ENCODE assay signal across 26 mouse cellular contexts in genomic region chr11:94440421-94440820, GRCm38 (mm10). TPM values are rescaled to one million over a fixed set of nuclear protein-coding genes. Genes with fewer than 3 reads are reported as not detected.
A peak's percentile ranks its signal among the peaks of the same experiment; 100 is the strongest.
DNase-seq lines count a peak whose midpoint lies in the region; ATAC-seq and TF ChIP-seq lines count a peak whose summit lies in the region.
"Had no signal": no experiment of that assay in that cellular context is flagged by ENCODE, and none has a peak within 500 bp of the region (broad histone marks: within the 10 kb centered on the region; RNA-seq: fewer than 3 reads in every experiment).

No protein-coding gene starts in this region.

- no peaks in the 10 kb centered on the region for H3K9me3 ChIP-seq in forebrain, embryonic 10.5 days
- no peaks in the 10 kb centered on the region for H3K9me3 ChIP-seq in forebrain, embryonic 15.5 days
- H3K9me3 ChIP-seq in hindbrain, embryonic 13.5 days: no peaks in the 10 kb centered on the region
- H3K9me3 ChIP-seq in midbrain, embryonic 15.5 days: no peaks in the 10 kb centered on the region
- H3K9me3 ChIP-seq: embryonic facial prominence, embryonic 10.5 days; limb, embryonic 13.5 days; liver, embryonic 12.5 days; neural tube, embryonic 12.5 days had no signal

- H3K36me3 ChIP-seq in forebrain, embryonic 10.5 days (replicated peaks): peaks cover 55% of the 10 kb centered on the region
- H3K36me3 ChIP-seq in forebrain, embryonic 15.5 days: no peaks in the 10 kb centered on the region
- peaks cover 32% of the 10 kb centered on the region for H3K36me3 ChIP-seq in hindbrain, embryonic 13.5 days
- no peaks in the 10 kb centered on the region; the same call in 1 of the 2 replicates for H3K36me3 ChIP-seq in midbrain, embryonic 15.5 days (replicated peaks)
- H3K36me3 ChIP-seq: liver, embryonic 12.5 days had no signal

- peak overlapping the region; percentile 74 for H3K27ac ChIP-seq in forebrain, embryonic 10.5 days
- no peak overlapping the region for H3K27ac ChIP-seq in forebrain, embryonic 15.5 days (replicated peaks)
- H3K27ac ChIP-seq in hindbrain, embryonic 13.5 days: peak overlapping the region; percentile 79
- peak overlapping the region; percentile 55 for H3K27ac ChIP-seq in midbrain, embryonic 15.5 days
- no peak overlapping the region for H3K27ac ChIP-seq in left cerebral cortex, adult 2 months
- H3K27ac ChIP-seq: limb, embryonic 13.5 days; liver, embryonic 12.5 days; neural tube, embryonic 12.5 days had no signal

- no peak for TF ChIP-seq CTCF in left cerebral cortex, adult 2 months (IDR thresholded peaks at IDR 0.05)

- intact Hi-C loops in left cerebral cortex, adult 2 months (cut with DNase I): no loop called here

- peaks cover 6% of the 10 kb centered on the region; the same call in 1 of the 2 replicates for H3K27me3 ChIP-seq in forebrain, embryonic 10.5 days (ENCODE audit: poor library complexity, severe bottlenecking)
- H3K27me3 ChIP-seq in forebrain, embryonic 15.5 days: no peaks in the 10 kb centered on the region
- H3K27me3 ChIP-seq in hindbrain, embryonic 13.5 days: no peaks in the 10 kb centered on the region
- no peaks in the 10 kb centered on the region for H3K27me3 ChIP-seq in midbrain, embryonic 15.5 days (replicated peaks)
- H3K27me3 ChIP-seq: limb, embryonic 13.5 days; neural tube, embryonic 12.5 days had no signal

- H3K4me3 ChIP-seq in forebrain, embryonic 10.5 days: no peak overlapping the region
- no peak overlapping the region for H3K4me3 ChIP-seq in forebrain, embryonic 15.5 days
- no peak overlapping the region for H3K4me3 ChIP-seq in hindbrain, embryonic 13.5 days
- H3K4me3 ChIP-seq in midbrain, embryonic 15.5 days: no peak overlapping the region
- no peak overlapping the region for H3K4me3 ChIP-seq in left cerebral cortex, adult 2 months
- H3K4me3 ChIP-seq: embryonic facial prominence, embryonic 10.5 days; limb, embryonic 13.5 days; liver, embryonic 12.5 days; neural tube, embryonic 12.5 days had no signal

- 75% methylated on average over 6 of the region's 6 CpGs for WGBS in forebrain, embryonic 10.5 days
- WGBS in forebrain, embryonic 15.5 days: 54% methylated on average over 6 of the region's 6 CpGs
- WGBS in hindbrain, embryonic 13.5 days: 46% methylated on average over 6 of the region's 6 CpGs
- WGBS in midbrain, embryonic 15.5 days: 50% methylated on average over 6 of the region's 6 CpGs

- H3K4me2 ChIP-seq in forebrain, embryonic 15.5 days (replicated peaks): no peak overlapping the region
- no peak overlapping the region for H3K4me2 ChIP-seq in hindbrain, embryonic 13.5 days
- H3K4me2 ChIP-seq in midbrain, embryonic 15.5 days: no peak overlapping the region
- H3K4me2 ChIP-seq: heart, embryonic 11.5 days; limb, embryonic 13.5 days; liver, embryonic 12.5 days; neural tube, embryonic 12.5 days had no signal

- no peak for ATAC-seq in forebrain, embryonic 15.5 days (replicated peaks)
- peak; percentile 21; the same call in 1 of the 2 replicates for ATAC-seq in hindbrain, embryonic 13.5 days (ENCODE audit: low FRiP score)
- ATAC-seq in midbrain, embryonic 15.5 days (replicated peaks): no peak
- ATAC-seq: intestine, embryonic 16.5 days; liver, embryonic 12.5 days had no signal

- DNase-seq in forebrain, embryonic 10.5 days (ENCODE audit: extremely low spot score, low spot score): no peak
- DNase-seq in MN1 (ENCODE audit: low spot score): peak; percentile 24
- no peak for DNase-seq in left cerebral cortex, adult 2 months (ENCODE audit: extremely low spot score in 1 of 2, low spot score in 2 of 2)
- no peak for DNase-seq in kidney, postnatal 25 days
- no peak for DNase-seq in spleen, adult 18-20 months
- DNase-seq: adrenal gland, postnatal 14 days; cerebellum, adult 9-11 months; kidney, postnatal 36 days; lung, adult 18-20 months; lung, postnatal 14 days; right cerebral cortex, postnatal 14 days; thymus, postnatal 14 days had no signal

- peaks cover 78% of the 10 kb centered on the region for H3K4me1 ChIP-seq in forebrain, embryonic 10.5 days
- H3K4me1 ChIP-seq in forebrain, embryonic 15.5 days: peaks cover 23% of the 10 kb centered on the region
- peaks cover 65% of the 10 kb centered on the region for H3K4me1 ChIP-seq in hindbrain, embryonic 13.5 days (replicated peaks)
- H3K4me1 ChIP-seq in midbrain, embryonic 15.5 days: peaks cover 37% of the 10 kb centered on the region
- H3K4me1 ChIP-seq: liver, embryonic 12.5 days had no signal

- H3K9ac ChIP-seq in forebrain, embryonic 15.5 days (replicated peaks): no peak overlapping the region
- peak overlapping the region; percentile 59; the same call in 1 of the 2 replicates for H3K9ac ChIP-seq in hindbrain, embryonic 13.5 days
- H3K9ac ChIP-seq in midbrain, embryonic 15.5 days: no peak overlapping the region
- H3K9ac ChIP-seq: limb, embryonic 13.5 days; liver, embryonic 12.5 days; neural tube, embryonic 12.5 days had no signal

RNA-seq across cellular contexts. Expression of gene Cacna1g, which starts 33.6 kb away (rescaled TPM):
- polyA plus RNA-seq in forebrain, embryonic 10.5 days (2016; fragmentation: Nextera tagmentation; extraction: Ambion mirVana): 7.0 and 8.3 TPM in 2 replicates
- 6.8 and 9.2 TPM in 2 replicates for polyA plus RNA-seq in forebrain, embryonic 15.5 days (2015; fragmentation: Nextera tagmentation; extraction: Ambion mirVana)
- 13.6 and 14.2 TPM in 2 replicates for polyA plus RNA-seq in hindbrain, embryonic 13.5 days (2015; fragmentation: Nextera tagmentation; extraction: Ambion mirVana)
- polyA plus RNA-seq in midbrain, embryonic 15.5 days (2015; fragmentation: Nextera tagmentation; extraction: Ambion mirVana): 17.7 and 20.7 TPM in 2 replicates
- 10 to 100 TPM; 93.0 to 98.7 TPM for total RNA-seq in left cerebral cortex, adult 2 months (2021)
- total RNA-seq: common myeloid progenitor, adult 5-6 weeks; hematopoietic stem cell, adult 5-6 weeks; megakaryocyte progenitor cell, adult 5-6 weeks had no signal

RNA-seq across cellular contexts. Expression of gene Spata20, which starts 45.6 kb away (rescaled TPM):
- polyA plus RNA-seq in forebrain, embryonic 10.5 days (2016; fragmentation: Nextera tagmentation; extraction: Ambion mirVana): not detected in 2 replicates
- 0.38 and 0.86 TPM in 2 replicates for polyA plus RNA-seq in forebrain, embryonic 15.5 days (2015; fragmentation: Nextera tagmentation; extraction: Ambion mirVana)
- polyA plus RNA-seq in hindbrain, embryonic 13.5 days (2015; fragmentation: Nextera tagmentation; extraction: Ambion mirVana): 0.17 and 0.56 TPM in 2 replicates
- 0.48 and 0.69 TPM in 2 replicates for polyA plus RNA-seq in midbrain, embryonic 15.5 days (2015; fragmentation: Nextera tagmentation; extraction: Ambion mirVana)
- total RNA-seq in left cerebral cortex, adult 2 months (2021): under 1 TPM; 0.41 to 0.51 TPM
- total RNA-seq: adrenal gland, postnatal 14 days; common myeloid progenitor, adult 5-6 weeks; gastrocnemius, adult 18-20 months; hematopoietic stem cell, adult 5-6 weeks; megakaryocyte progenitor cell, adult 5-6 weeks had no signal
- polyA plus RNA-seq: embryonic facial prominence, embryonic 10.5 days; heart, embryonic 11.5 days; liver, embryonic 12.5 days; neural tube, embryonic 12.5 days; spleen, adult 2 months had no signal

RNA-seq across cellular contexts. Expression of gene Abcc3, which starts 47.6 kb away (rescaled TPM):
- polyA plus RNA-seq in forebrain, embryonic 10.5 days (2016; fragmentation: Nextera tagmentation; extraction: Ambion mirVana): 0.12 and 0.22 TPM in 2 replicates
- 0.60 and 0.66 TPM in 2 replicates for polyA plus RNA-seq in forebrain, embryonic 15.5 days (2015; fragmentation: Nextera tagmentation; extraction: Ambion mirVana)
- polyA plus RNA-seq in hindbrain, embryonic 13.5 days (2015; fragmentation: Nextera tagmentation; extraction: Ambion mirVana): 0.50 and 0.77 TPM in 2 replicates
- polyA plus RNA-seq in midbrain, embryonic 15.5 days (2015; fragmentation: Nextera tagmentation; extraction: Ambion mirVana): 0.70 and 1.3 TPM in 2 replicates
- total RNA-seq in left cerebral cortex, adult 2 months (2021): 1 to 10 TPM; 1.6 to 2.4 TPM

RNA-seq across cellular contexts. Expression of gene Epn3, which starts 59.4 kb away (rescaled TPM):
- polyA plus RNA-seq in forebrain, embryonic 10.5 days (2016; fragmentation: Nextera tagmentation; extraction: Ambion mirVana): 1.6 and 2.0 TPM in 2 replicates
- polyA plus RNA-seq in forebrain, embryonic 15.5 days (2015; fragmentation: Nextera tagmentation; extraction: Ambion mirVana): 0.66 and 0.75 TPM in 2 replicates
- 0.44 and 0.90 TPM in 2 replicates for polyA plus RNA-seq in hindbrain, embryonic 13.5 days (2015; fragmentation: Nextera tagmentation; extraction: Ambion mirVana)
- 0.72 and 1.2 TPM in 2 replicates for polyA plus RNA-seq in midbrain, embryonic 15.5 days (2015; fragmentation: Nextera tagmentation; extraction: Ambion mirVana)
- total RNA-seq in left cerebral cortex, adult 2 months (2021): under 1 TPM; 0.79 TPM
- total RNA-seq: common myeloid progenitor, adult 5-6 weeks; gastrocnemius, adult 18-20 months; megakaryocyte progenitor cell, adult 5-6 weeks had no signal
- polyA plus RNA-seq: liver, embryonic 12.5 days had no signal

Comparison
In these comparisons a context has a peak if more than half of its experiments do, and no peak if none do; other contexts are left out.
1. H3K27ac ChIP-seq: peak in forebrain, embryonic 10.5 days (single experiment), hindbrain, embryonic 13.5 days (single experiment) and midbrain, embryonic 15.5 days (single experiment); none in forebrain, embryonic 15.5 days (single experiment) and left cerebral cortex, adult 2 months (single experiment).